Mouse (Mus musculus) embryonic facial prominence, embryonic 15.5 days (tissue): ENCODE results near the gene Alg3. TPM values are rescaled to one million over a fixed set of nuclear protein-coding genes. Genes with fewer than 3 reads are reported as not detected.

Experiments
- ATAC-seq: fragments of 200-750 bp; cut with Nextera tagmentation; 2 replicates; pipeline ENCODE4 v1.8.0; 2017; ENCODE audit warnings: low read depth, moderate TSS enrichment; ENCODE audit not compliant: insufficient number of reproducible peaks, low FRiP score, low TSS enrichment
- H3K27ac ChIP-seq: fragments of 300-500 bp; sonication (generic); replicated peaks from 2 replicates; pipeline ENCODE4 v1.5.1; 2015; ENCODE audit warnings: mild to moderate bottlenecking, inconsistent platforms
- H3K27me3 ChIP-seq: fragments of 300-500 bp; sonication (generic); 2 replicates; pipeline ENCODE4 v1.6.1; 2015; ENCODE audit warnings: inconsistent platforms
- H3K36me3 ChIP-seq: fragments of 300-500 bp; sonication (generic); 2 replicates; pipeline ENCODE4 v1.6.1; 2015; ENCODE audit warnings: mild to moderate bottlenecking, inconsistent platforms
- H3K4me1 ChIP-seq: fragments of 300-500 bp; sonication (generic); 2 replicates; pipeline ENCODE4 v1.6.1; 2015; ENCODE audit warnings: inconsistent platforms
- H3K4me2 ChIP-seq: fragments of 300-500 bp; sonication (generic); replicated peaks from 2 replicates; pipeline ENCODE4 v1.6.1; 2015; ENCODE audit warnings: mild to moderate bottlenecking, inconsistent platforms
- H3K4me3 ChIP-seq: fragments of 300-500 bp; sonication (generic); replicated peaks from 2 replicates; pipeline ENCODE4 v1.5.1; 2015; ENCODE audit warnings: mild to moderate bottlenecking, inconsistent platforms
- H3K9ac ChIP-seq: fragments of 300-500 bp; sonication (generic); 2 replicates; pipeline ENCODE4 v1.6.1; 2015; ENCODE audit warnings: inconsistent platforms
- H3K9me3 ChIP-seq: fragments of 300-500 bp; sonication (generic); replicated peaks from 2 replicates; pipeline ENCODE4 v1.6.1; 2016; ENCODE audit warnings: inconsistent platforms
- WGBS: fragments of 180-500 bp; shearing (Covaris S2); methylation state at CpG from one replicate; pipeline ENCODE4 v1.1.7; 2015; 5-methylcytosine and 5-hydroxymethylcytosine counted together
- polyA plus RNA-seq: library from polyadenylated mRNA; unstranded; fragments of >200 nt; fragmentation: Nextera tagmentation; extraction: Ambion mirVana; gene quantifications from 2 replicates; pipeline ENCODE4 v1.2.1, GENCODE M21; 2015

Gene Alg3
- polyA plus RNA-seq = 36.3 and 39.4 TPM in 2 replicates

DNA sequence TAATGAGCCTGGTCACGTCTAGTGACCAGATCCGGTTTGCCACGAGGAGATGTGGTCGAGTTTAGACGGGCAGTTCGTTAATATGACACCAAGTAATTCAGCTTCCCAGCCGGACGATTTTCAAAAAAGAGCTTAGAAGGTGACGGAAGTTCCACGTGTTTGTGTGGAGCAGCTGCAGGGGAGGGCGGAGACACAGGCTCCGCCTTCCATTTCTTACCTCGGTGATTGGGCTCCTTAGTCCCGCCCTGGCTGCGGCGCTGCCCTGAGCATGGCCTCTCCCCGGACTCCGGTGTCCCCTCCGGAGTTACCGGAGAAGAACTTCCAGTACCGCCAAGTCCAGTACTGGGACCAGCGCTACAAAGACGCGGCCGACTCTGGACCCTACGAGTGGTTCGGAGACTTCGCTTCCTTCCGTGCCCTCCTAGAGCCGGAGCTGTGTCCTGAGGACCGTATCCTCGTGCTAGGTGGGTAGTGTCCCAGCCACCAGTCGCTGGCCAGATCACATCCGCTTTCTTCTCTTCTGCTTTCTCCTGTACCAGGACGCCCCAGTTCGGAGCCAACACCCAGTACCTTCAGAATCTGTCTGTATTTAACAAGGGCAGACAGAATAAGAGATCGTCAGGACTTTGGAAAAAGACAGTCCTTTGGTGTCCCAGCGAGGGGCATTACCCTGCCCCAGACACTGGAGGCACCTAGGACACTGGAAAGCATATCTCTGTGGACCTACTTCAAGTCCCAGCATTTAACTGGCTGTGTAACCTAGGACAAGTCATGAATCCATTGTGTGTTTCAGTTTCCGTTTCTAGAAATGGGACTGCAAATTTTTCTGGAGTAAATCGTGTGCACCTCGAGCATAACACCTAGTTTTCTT, at the start of gene Alg3, which contains the start of the genes Eef1akmt4 and Gm49333:
Alg3 (minus strand) TSS at position 379 of the 871 bp plus-strand sequence.
Eef1akmt4 (plus strand) TSS at position 237 of the 871 bp plus-strand sequence.
Gm49333 (plus strand) TSS at position 254 of the 871 bp plus-strand sequence.
- peaks cover 14% of the 10 kb centered on the region; the same call in 1 of the 2 replicates for H3K36me3 ChIP-seq
- ATAC-seq = peak; percentile 93
- peaks cover 19% of the 10 kb centered on the region for H3K4me1 ChIP-seq
- no peaks in the 10 kb centered on the region for H3K27me3 ChIP-seq
- WGBS = 1% methylated on average over 41 of the region's 41 CpGs
- H3K4me3 ChIP-seq = peak within 1 kb of the TSS; percentile 87
- H3K4me2 ChIP-seq = peak within 1 kb of the TSS; percentile 81
- H3K9ac ChIP-seq = peak within 1 kb of the TSS; percentile 80
- no peaks in the 10 kb centered on the region for H3K9me3 ChIP-seq
- H3K27ac ChIP-seq = peak within 1 kb of the TSS; percentile 79

DNA sequence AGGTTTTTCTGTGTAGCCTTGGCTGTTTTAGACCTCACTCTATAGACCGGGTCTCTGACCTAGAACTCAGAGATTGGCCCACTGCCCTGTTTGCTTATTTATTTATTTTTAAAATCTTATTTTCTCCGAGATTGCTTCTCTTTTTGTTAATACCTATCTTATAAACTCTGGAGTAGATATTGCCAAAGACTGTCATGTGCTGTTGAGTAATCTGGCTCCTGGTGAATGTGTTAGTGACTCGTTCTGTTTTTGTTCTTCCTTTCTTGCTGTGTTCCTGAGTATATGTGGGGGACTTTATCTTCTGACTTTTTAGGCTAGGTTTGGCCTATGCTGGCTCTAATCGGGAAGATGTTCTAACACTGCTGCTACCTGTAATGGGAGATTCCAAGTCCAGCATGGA, 46.1 kb upstream of the Alg3 start:
- H3K9me3 ChIP-seq = no peaks in the 10 kb centered on the region
- H3K36me3 ChIP-seq = peaks cover 82% of the 10 kb centered on the region
- no peak for ATAC-seq
- no peak overlapping the region for H3K27ac ChIP-seq
- no peak overlapping the region for H3K4me3 ChIP-seq
- no peak overlapping the region for H3K4me2 ChIP-seq
- H3K9ac ChIP-seq = no peak overlapping the region
- WGBS = 96% methylated on average over 4 of the region's 4 CpGs
- H3K4me1 ChIP-seq = peaks cover 7% of the 10 kb centered on the region
- H3K27me3 ChIP-seq = no peaks in the 10 kb centered on the region

DNA sequence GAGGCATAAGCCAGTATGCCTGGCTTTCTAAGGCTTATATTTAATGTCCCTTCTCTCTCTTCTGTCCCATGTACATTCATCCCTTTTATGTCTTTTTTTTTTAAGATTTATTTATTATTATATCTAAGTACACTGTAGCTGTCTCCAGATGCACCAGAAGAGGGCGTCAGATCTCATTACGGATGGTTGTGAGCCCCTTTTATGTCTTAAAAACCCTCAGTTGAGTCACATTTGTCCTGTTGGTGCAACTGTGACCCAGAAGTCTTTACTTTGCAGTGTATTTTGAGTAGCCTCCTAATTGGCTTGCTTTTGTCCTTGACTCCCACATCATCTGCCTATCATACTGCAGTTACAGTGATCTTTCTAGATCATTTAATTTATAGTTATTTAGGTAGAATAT, 41.8 kb upstream of the Alg3 start:
- H3K27me3 ChIP-seq = no peaks in the 10 kb centered on the region
- no peak overlapping the region for H3K4me2 ChIP-seq
- ATAC-seq = no peak
- H3K9me3 ChIP-seq = no peaks in the 10 kb centered on the region
- no peak overlapping the region for H3K9ac ChIP-seq
- H3K4me3 ChIP-seq = no peak overlapping the region
- peaks cover 14% of the 10 kb centered on the region for H3K4me1 ChIP-seq
- peaks cover 40% of the 10 kb centered on the region for H3K36me3 ChIP-seq
- no peak overlapping the region for H3K27ac ChIP-seq
- WGBS = 57% methylated on average over 2 of the region's 2 CpGs

DNA sequence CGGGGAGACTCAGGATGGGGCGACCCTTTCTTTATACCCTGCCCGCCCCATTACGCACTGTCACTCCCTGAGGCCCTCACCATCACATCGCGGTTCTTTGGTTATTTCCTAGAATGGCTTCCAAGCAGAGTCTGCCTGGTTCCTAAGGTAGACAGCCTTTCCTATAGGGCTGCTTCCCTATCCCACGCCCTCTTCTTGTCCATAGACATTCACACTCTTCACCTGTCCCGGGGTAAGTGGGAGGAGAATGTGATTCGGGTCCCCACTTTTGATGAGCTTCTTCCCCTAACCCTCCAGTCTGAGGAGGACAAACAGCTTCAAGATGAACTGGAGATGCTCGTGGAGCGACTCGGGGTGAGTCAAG, 40.4 kb upstream of the Alg3 start:
- Histone ChIP-seq H3K4me1 (peaks cover 14% of the 10 kb centered on the region), H3K27me3 (no peaks in the 10 kb centered on the region), H3K27ac (no peak overlapping the region), H3K9ac (peak overlapping the region; percentile 72), H3K9me3 (no peaks in the 10 kb centered on the region), H3K4me2 (peak overlapping the region; percentile 63), H3K4me3 (peak overlapping the region; percentile 75), H3K36me3 (peaks cover 26% of the 10 kb centered on the region)
- peak; percentile 21; the same call in 1 of the 2 replicates for ATAC-seq
- WGBS = 7% methylated on average over 12 of the region's 12 CpGs

DNA sequence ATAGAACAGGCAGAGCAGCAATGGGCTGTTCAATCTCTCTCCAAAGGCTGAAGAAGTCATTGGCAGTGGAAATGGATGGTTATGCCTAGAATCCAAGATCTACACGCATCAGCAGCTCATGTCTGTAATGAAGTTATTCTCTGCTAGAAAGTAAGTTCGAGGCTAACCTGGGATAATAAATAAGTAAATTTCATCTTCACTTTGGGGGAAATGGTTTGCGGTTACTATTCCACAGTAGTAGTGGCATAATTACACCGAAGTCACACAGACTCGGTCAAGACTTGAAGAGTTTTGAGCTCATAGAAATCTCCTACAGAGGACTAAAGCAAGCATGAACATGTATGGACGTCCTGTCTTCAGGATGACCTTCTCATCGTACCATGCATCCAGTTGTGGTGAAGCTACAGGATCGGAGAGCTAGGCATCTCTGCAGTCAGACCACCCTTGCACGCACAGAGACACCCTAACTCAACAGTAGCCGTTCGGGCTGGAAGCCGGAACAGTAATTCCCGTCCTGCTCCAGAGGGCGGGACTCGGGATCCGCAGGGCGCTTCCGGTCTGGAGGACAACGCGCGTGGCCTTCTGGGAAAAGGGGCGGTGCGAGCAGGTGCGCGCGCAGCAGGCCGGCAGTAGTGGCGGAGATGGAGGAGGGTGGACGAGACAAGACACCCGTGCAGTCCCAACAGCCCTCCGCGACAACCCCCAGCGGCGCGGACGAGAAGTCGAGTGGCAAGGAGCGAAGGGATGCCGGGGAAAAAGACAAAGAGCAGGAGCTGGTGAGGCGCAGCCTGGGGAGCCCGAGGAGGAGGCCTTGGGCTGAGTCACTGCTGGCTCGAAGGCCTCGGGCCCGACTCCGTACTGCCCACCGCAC, 39.8 kb upstream of the Alg3 start, which contains the start of gene Psmd2:
Psmd2 (plus strand) TSS at position 577 of the 871 bp plus-strand sequence.
- no peaks in the 10 kb centered on the region for H3K27me3 ChIP-seq
- H3K4me3 ChIP-seq = peak within 1 kb of the TSS; percentile 75
- no peaks in the 10 kb centered on the region for H3K9me3 ChIP-seq
- 2% methylated on average over 46 of the region's 46 CpGs for WGBS
- H3K4me2 ChIP-seq = peak within 1 kb of the TSS; percentile 63
- peaks cover 20% of the 10 kb centered on the region for H3K36me3 ChIP-seq
- peaks cover 14% of the 10 kb centered on the region for H3K4me1 ChIP-seq
- H3K27ac ChIP-seq = peak within 1 kb of the TSS; percentile 76
- H3K9ac ChIP-seq = peak within 1 kb of the TSS; percentile 72
- peak; percentile 90 for ATAC-seq

DNA sequence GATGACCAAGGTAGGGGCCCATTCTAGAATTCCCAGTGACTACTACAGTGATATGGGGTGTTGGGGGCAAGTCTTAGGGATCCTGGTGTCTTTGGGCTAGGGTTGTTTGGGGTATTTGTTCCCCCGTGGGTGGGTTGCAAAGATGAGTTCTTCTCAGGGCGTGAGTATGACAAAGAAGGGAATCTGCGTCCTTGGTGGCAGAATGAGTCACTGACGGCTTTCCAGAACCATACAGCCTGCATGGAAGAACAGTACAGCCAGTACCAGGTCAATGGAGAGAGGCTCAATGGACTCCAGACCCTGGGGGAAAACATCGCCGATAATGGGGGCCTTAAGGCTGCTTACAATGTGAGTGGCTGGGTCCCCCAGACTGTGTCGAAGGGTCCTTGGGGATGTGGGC, 32.4 kb upstream of the Alg3 start:
- peak; percentile 57; the same call in 1 of the 2 replicates for ATAC-seq
- H3K9me3 ChIP-seq = no peaks in the 10 kb centered on the region
- no peaks in the 10 kb centered on the region for H3K36me3 ChIP-seq
- WGBS = 89% methylated on average over 7 of the region's 7 CpGs
- H3K27me3 ChIP-seq = no peaks in the 10 kb centered on the region
- peaks cover 2% of the 10 kb centered on the region; the same call in 1 of the 2 replicates for H3K4me1 ChIP-seq
- H3K27ac ChIP-seq = no peak overlapping the region
- no peak overlapping the region for H3K4me3 ChIP-seq
- H3K4me2 ChIP-seq = no peak overlapping the region
- no peak overlapping the region for H3K9ac ChIP-seq

DNA sequence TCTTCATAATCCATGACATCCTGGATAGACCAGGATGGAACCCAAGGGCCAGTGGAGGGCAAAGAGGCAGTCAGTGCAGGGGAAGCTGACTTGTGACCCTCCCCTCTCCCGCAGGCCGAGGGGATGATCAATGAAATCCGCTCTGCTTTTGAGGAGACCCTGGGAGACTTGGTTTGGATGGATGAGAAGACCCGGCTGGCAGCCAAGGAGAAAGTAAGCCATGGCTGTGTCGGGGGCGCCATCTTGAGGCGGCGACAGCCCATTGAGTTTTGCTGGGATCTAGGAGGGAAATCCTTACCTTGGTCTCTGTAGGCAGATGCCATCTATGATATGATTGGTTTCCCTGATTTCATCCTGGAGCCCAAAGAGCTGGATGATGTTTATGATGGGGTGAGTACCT, 30.6 kb upstream of the Alg3 start:
- Histone ChIP-seq H3K9ac (no peak overlapping the region), H3K4me2 (no peak overlapping the region), H3K36me3 (no peaks in the 10 kb centered on the region), H3K27ac (no peak overlapping the region), H3K9me3 (no peaks in the 10 kb centered on the region), H3K4me3 (no peak overlapping the region), H3K27me3 (no peaks in the 10 kb centered on the region), H3K4me1 (peaks cover 2% of the 10 kb centered on the region; the same call in 1 of the 2 replicates)
- ATAC-seq = no peak
- 2% methylated on average over 8 of the region's 8 CpGs for WGBS

DNA sequence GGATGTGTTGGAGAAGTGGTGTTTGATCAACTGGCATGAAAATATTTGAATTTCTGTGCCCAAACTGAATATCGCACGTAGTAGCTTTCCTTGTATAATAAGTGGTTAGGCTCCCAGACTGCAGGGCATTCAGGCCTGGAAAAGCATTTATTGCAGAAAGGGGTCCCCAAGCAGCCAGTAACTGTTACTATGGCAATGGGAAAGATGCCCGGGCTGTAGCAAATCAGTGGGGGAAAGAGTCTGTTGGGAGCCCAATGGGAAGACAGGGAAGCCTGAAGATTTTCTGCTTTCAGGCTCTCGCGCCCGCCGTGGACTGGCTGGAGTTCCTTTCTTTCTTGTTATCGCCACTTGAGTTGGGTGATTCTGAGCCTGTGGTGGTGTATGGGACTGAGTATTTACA, 26.8 kb upstream of the Alg3 start:
- peaks cover 2% of the 10 kb centered on the region; the same call in 1 of the 2 replicates for H3K4me1 ChIP-seq
- no peak overlapping the region for H3K4me2 ChIP-seq
- H3K36me3 ChIP-seq = no peaks in the 10 kb centered on the region
- no peaks in the 10 kb centered on the region for H3K9me3 ChIP-seq
- H3K9ac ChIP-seq = no peak overlapping the region
- WGBS = 79% methylated on average over 8 of the region's 8 CpGs
- no peak for ATAC-seq
- no peak overlapping the region for H3K4me3 ChIP-seq
- no peaks in the 10 kb centered on the region for H3K27me3 ChIP-seq
- no peak overlapping the region for H3K27ac ChIP-seq

DNA sequence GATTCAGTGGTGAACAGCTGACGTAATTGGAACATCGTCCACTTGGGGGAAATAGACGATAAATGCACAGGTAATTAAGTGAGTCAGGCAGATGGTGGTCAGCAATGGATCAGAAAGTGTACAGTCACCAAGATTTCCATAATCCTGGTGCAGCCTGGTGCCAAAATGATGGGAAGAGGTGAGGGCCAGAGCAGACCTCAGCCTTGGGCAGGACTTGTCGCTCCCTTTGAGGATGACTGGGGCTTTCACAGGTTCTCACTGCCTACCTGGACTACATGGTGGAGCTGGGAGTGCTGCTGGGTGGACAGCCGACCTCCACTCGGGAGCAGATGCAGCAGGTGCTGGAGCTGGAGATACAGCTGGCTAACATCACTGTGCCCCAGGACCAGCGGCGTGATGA, 25.9 kb upstream of the Alg3 start:
- no peak for ATAC-seq
- 79% methylated on average over 8 of the region's 8 CpGs for WGBS

DNA sequence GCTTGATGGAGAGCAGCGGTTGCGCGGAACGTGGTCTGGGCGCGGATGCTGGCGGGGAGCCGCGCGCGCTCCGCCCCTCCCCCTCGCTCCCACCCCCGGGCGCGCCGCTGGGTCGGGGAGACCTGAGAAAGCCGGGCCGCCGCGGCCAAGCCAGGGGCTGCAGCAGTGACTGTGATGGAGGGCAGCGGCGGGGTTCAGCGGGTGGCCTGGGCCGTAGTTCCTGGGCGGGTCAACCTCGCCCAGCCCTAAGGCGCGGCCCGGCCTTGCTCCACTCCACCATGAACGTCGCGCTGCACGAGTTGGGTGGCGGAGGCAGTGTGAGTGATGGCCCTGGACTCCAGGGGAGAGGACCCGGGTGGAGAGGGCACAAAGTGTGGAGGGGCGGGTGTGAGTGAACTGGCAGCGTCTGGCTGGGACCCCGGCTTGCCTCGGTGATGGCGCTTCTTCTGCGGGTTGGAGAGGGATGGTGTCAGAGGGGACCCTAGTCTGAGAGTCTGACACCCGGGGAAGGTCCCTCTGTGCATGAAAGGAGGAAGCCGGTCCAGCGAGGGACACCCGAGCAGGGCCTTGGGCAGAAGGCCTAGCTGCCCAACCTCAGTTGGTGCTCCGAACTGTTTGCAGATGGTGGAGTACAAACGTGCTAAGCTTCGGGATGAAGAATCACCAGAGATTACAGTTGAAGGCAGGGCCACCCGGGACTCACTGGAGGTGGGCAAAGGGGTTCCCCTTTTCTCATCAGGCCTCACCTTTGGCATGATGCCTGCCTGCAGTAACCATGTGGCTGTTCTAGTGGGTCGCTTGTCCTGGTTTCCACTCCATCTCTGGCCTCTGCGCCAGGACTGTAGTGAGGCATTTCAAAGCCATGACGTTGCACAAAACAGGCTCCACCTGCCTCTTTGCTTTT, 18.4 kb upstream of the Alg3 start, which contains the start of gene Ece2:
Ece2 (plus strand) TSS at position 98 of the 904 bp plus-strand sequence.
- Histone ChIP-seq H3K4me3 (peak within 1 kb of the TSS; percentile 55), H3K27me3 (peaks cover 11% of the 10 kb centered on the region; the same call in 1 of the 2 replicates), H3K36me3 (0 out of 2 replicates have a peak, but pooled peaks cover 4% of the 10 kb centered on the region), H3K4me2 (peak within 1 kb of the TSS; percentile 92), H3K9me3 (no peaks in the 10 kb centered on the region), H3K27ac (0 out of 2 replicates have a peak within 1 kb of the TSS, but pooled peaks have one; percentile 3), H3K4me1 (peaks cover 13% of the 10 kb centered on the region; the same call in 1 of the 2 replicates), H3K9ac (peak within 1 kb of the TSS; percentile 47)
- ATAC-seq = peak; percentile 51
- WGBS = 7% methylated on average over 54 of the region's 54 CpGs

More for the DNA sequence above, 25.9 kb upstream of the Alg3 start:
- Histone ChIP-seq H3K4me2 (no peak overlapping the region), H3K27me3 (no peaks in the 10 kb centered on the region), H3K4me1 (peaks cover 2% of the 10 kb centered on the region; the same call in 1 of the 2 replicates), H3K27ac (no peak overlapping the region), H3K4me3 (no peak overlapping the region), H3K36me3 (0 out of 2 replicates have a peak, but pooled peaks cover 4% of the 10 kb centered on the region), H3K9ac (no peak overlapping the region), H3K9me3 (no peaks in the 10 kb centered on the region)
